Mouse (Mus musculus): ENCODE results near the gene Snx29.

DNA sequence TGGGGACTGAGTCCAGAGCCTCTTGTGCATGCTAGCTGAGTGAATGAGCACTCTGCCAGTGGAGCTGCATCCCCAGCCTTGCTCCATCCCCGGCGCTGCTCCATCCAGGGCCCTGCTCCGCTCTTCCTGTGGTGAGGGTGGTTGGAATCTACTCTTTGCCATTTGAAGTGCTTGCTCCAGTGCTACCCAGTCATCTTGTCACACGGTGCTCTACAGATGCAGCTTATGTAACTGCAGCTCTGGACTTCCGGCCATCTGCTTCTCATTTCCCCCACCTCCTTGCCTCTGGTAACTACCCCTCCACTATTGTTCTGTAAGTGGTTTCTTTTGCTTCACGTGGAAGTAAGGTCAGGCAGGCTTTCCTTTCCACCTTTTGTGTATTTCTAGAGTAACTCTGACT lies 5.4 kb upstream of the Snx29 start:
- TF ChIP-seq POLR2A (IDR thresholded peaks at IDR 0.05; ENCODE audit: low read depth, low read length), result no peak
- no peak for TF ChIP-seq CTCF (IDR thresholded peaks at IDR 0.05; ENCODE audit: borderline replicate concordance, insufficient read depth, low read length)

Measured in embryonic fibroblast, embryonic 13.5 days (primary cell).